Mouse (Mus musculus): ENCODE measurements around the gene Ubxn6.

- TF ChIP-seq MAFK (IDR thresholded peaks at IDR 0.05; ENCODE audit: insufficient read depth, low read depth, low read length) (no peak), ZC3H11A (IDR thresholded peaks at IDR 0.05; ENCODE audit: borderline replicate concordance, low read depth, low read length) (no peak), HCFC1 (IDR thresholded peaks at IDR 0.05; ENCODE audit: borderline replicate concordance, insufficient read depth, low read length) (no peak)
These were observed 3.7 kb downstream of the Ubxn6 start for GRCm38 (mm10) chr17:56071126-56071525.

Measured in ES-E14 (cell line).